Mouse (Mus musculus) hindbrain, embryonic 15.5 days (tissue): ENCODE measurements around the gene 4930469K13Rik. TPM values are rescaled to one million over a fixed set of nuclear protein-coding genes. Genes with fewer than 3 reads are reported as not detected.

Experiments used
- ATAC-seq: fragments of 200-750 bp; cut with Nextera tagmentation; 2 replicates; pipeline ENCODE4 v1.8.0; 2017; ENCODE audit warnings: low read depth, moderate number of reproducible peaks, moderate TSS enrichment; ENCODE audit not compliant: low FRiP score
- H3K27ac ChIP-seq: fragments of 300-500 bp; sonication (generic); replicated peaks from 2 replicates; pipeline ENCODE4 v1.5.1; 2015; ENCODE audit warnings: mild to moderate bottlenecking, inconsistent platforms
- H3K27me3 ChIP-seq: fragments of 300-500 bp; sonication (generic); 2 replicates; pipeline ENCODE4 v1.6.1; 2015; ENCODE audit warnings: control low read depth, inconsistent platforms
- H3K36me3 ChIP-seq: fragments of 300-500 bp; sonication (generic); 2 replicates; pipeline ENCODE4 v1.6.1; 2015; ENCODE audit warnings: control low read depth, inconsistent platforms
- H3K4me1 ChIP-seq: fragments of 300-500 bp; sonication (generic); replicated peaks from 2 replicates; pipeline ENCODE4 v1.6.1; 2015; ENCODE audit warnings: control low read depth, inconsistent platforms
- H3K4me2 ChIP-seq: fragments of 300-500 bp; sonication (generic); 2 replicates; pipeline ENCODE4 v1.6.1; 2015; ENCODE audit warnings: moderate library complexity, mild to moderate bottlenecking, inconsistent platforms
- H3K4me3 ChIP-seq: fragments of 300-500 bp; sonication (generic); 2 replicates; pipeline ENCODE4 v1.5.1; 2015; ENCODE audit warnings: mild to moderate bottlenecking, inconsistent platforms
- H3K9ac ChIP-seq: fragments of 300-500 bp; sonication (generic); 2 replicates; pipeline ENCODE4 v1.6.1; 2015; ENCODE audit warnings: inconsistent platforms
- H3K9me3 ChIP-seq: fragments of 300-500 bp; sonication (generic); 2 replicates; pipeline ENCODE4 v1.6.1; 2016; ENCODE audit warnings: control low read depth, inconsistent platforms
- WGBS: fragments of 180-500 bp; shearing (Covaris S2); methylation state at CpG from one replicate; pipeline ENCODE4 v1.1.7; 2015; 5-methylcytosine and 5-hydroxymethylcytosine counted together
- polyA plus RNA-seq: library from polyadenylated mRNA; unstranded; fragments of >200 nt; fragmentation: Nextera tagmentation; extraction: Ambion mirVana; gene quantifications from 2 replicates; pipeline ENCODE4 v1.2.1, GENCODE M21; 2015

The 4930469K13Rik gene
- polyA plus RNA-seq, 1 experiment from 2014 or later, result 8.5 TPM

- H3K27me3 ChIP-seq, result no peaks in the 10 kb centered on the region
- H3K4me2 ChIP-seq, result no peak overlapping the region
- no peak overlapping the region for H3K27ac ChIP-seq
- H3K36me3 ChIP-seq, result no peaks in the 10 kb centered on the region
- H3K4me3 ChIP-seq, result no peak overlapping the region
- ATAC-seq, result no peak
- WGBS, result 63% methylated on average over 4 of the region's 4 CpGs
- no peaks in the 10 kb centered on the region for H3K4me1 ChIP-seq
- no peak overlapping the region for H3K9ac ChIP-seq
- H3K9me3 ChIP-seq, result no peaks in the 10 kb centered on the region
Observed at GRCm38 (mm10) chr11:33944067-33944785, 154.1 kb downstream of the 4930469K13Rik start.

- no peak overlapping the region for H3K9ac ChIP-seq
- H3K27ac ChIP-seq, result no peak overlapping the region
- no peaks in the 10 kb centered on the region for H3K36me3 ChIP-seq
- WGBS, result 79% methylated on average over 1 of the region's 1 CpGs
- no peaks in the 10 kb centered on the region for H3K9me3 ChIP-seq
- no peak for ATAC-seq
- H3K4me3 ChIP-seq, result no peak overlapping the region
- no peaks in the 10 kb centered on the region for H3K27me3 ChIP-seq
- peaks cover 3% of the 10 kb centered on the region; the same call in 1 of the 2 replicates for H3K4me1 ChIP-seq
- no peak overlapping the region for H3K4me2 ChIP-seq
Observed at GRCm38 (mm10) chr11:33943565-33943964, 154.8 kb downstream of the 4930469K13Rik start.

- ATAC-seq, result no peak
- no peak overlapping the region for H3K4me2 ChIP-seq
- no peak overlapping the region for H3K4me3 ChIP-seq
- no peaks in the 10 kb centered on the region for H3K9me3 ChIP-seq
- H3K4me1 ChIP-seq, result peaks cover 3% of the 10 kb centered on the region; the same call in 1 of the 2 replicates
- no peak overlapping the region for H3K27ac ChIP-seq
- H3K27me3 ChIP-seq, result no peaks in the 10 kb centered on the region
- H3K36me3 ChIP-seq, result no peaks in the 10 kb centered on the region
- 97% methylated on average over 4 of the region's 4 CpGs for WGBS
- H3K9ac ChIP-seq, result no peak overlapping the region
Observed at GRCm38 (mm10) chr11:33939456-33940113, 158.8 kb downstream of the 4930469K13Rik start.

- no peaks in the 10 kb centered on the region for H3K27me3 ChIP-seq
- H3K9ac ChIP-seq, result no peak overlapping the region
- no peaks in the 10 kb centered on the region for H3K9me3 ChIP-seq
- H3K4me1 ChIP-seq, result peaks cover 3% of the 10 kb centered on the region; the same call in 1 of the 2 replicates
- no peak for ATAC-seq
- no peak overlapping the region for H3K4me2 ChIP-seq
- H3K27ac ChIP-seq, result no peak overlapping the region
- no peaks in the 10 kb centered on the region for H3K36me3 ChIP-seq
- no peak overlapping the region for H3K4me3 ChIP-seq
- WGBS, result 49% methylated on average over 7 of the region's 7 CpGs
Observed at GRCm38 (mm10) chr11:33938561-33939274, 159.6 kb downstream of the 4930469K13Rik start.

GRCm38 (mm10) chr11:33937641-33938040, 160.7 kb downstream of the 4930469K13Rik start:
- ATAC-seq, result no peak
- Histone ChIP-seq H3K27ac (no peak overlapping the region), H3K9me3 (no peaks in the 10 kb centered on the region), H3K4me2 (no peak overlapping the region), H3K4me3 (no peak overlapping the region), H3K36me3 (no peaks in the 10 kb centered on the region), H3K9ac (no peak overlapping the region), H3K27me3 (no peaks in the 10 kb centered on the region), H3K4me1 (peaks cover 3% of the 10 kb centered on the region; the same call in 1 of the 2 replicates)
- WGBS, result 91% methylated on average over 8 of the region's 8 CpGs

- ATAC-seq, result no peak
- no peaks in the 10 kb centered on the region for H3K9me3 ChIP-seq
- H3K36me3 ChIP-seq, result no peaks in the 10 kb centered on the region
- H3K27ac ChIP-seq, result no peak overlapping the region
- WGBS, result 65% methylated on average over 9 of the region's 9 CpGs
- H3K9ac ChIP-seq, result no peak overlapping the region
- H3K4me3 ChIP-seq, result no peak overlapping the region
- no peaks in the 10 kb centered on the region for H3K27me3 ChIP-seq
- H3K4me1 ChIP-seq, result peaks cover 3% of the 10 kb centered on the region; the same call in 1 of the 2 replicates
- no peak overlapping the region for H3K4me2 ChIP-seq
Observed at GRCm38 (mm10) chr11:33934286-33934685, 164.1 kb downstream of the 4930469K13Rik start.

GRCm38 (mm10) chr11:33932386-33933111, 165.8 kb downstream of the 4930469K13Rik start:
- Histone ChIP-seq H3K4me2 (no peak overlapping the region), H3K27me3 (no peaks in the 10 kb centered on the region), H3K4me3 (no peak overlapping the region), H3K27ac (no peak overlapping the region), H3K4me1 (peaks cover 3% of the 10 kb centered on the region; the same call in 1 of the 2 replicates), H3K36me3 (no peaks in the 10 kb centered on the region), H3K9ac (no peak overlapping the region), H3K9me3 (no peaks in the 10 kb centered on the region)
- whole genome bisulfite sequencing, result 69% methylated on average over 18 of the region's 18 CpGs
- no peak for ATAC-seq

- Histone ChIP-seq H3K4me1 (peaks cover 5% of the 10 kb centered on the region; the same call in 1 of the 2 replicates), H3K4me3 (no peak overlapping the region), H3K9ac (no peak overlapping the region), H3K9me3 (no peaks in the 10 kb centered on the region), H3K36me3 (no peaks in the 10 kb centered on the region), H3K27me3 (no peaks in the 10 kb centered on the region), H3K4me2 (no peak overlapping the region), H3K27ac (no peak overlapping the region)
- WGBS, result 23% methylated on average over 8 of the region's 10 CpGs
- no peak for ATAC-seq
Observed at GRCm38 (mm10) chr11:33931836-33932385, 166.4 kb downstream of the 4930469K13Rik start.

GRCm38 (mm10) chr11:33929412-33929811, 168.9 kb downstream of the 4930469K13Rik start:
- Histone ChIP-seq H3K9me3 (no peaks in the 10 kb centered on the region), H3K4me3 (no peak overlapping the region)
- ATAC-seq, result no peak

GRCm38 (mm10) chr11:33928658-33929057, 169.7 kb downstream of the 4930469K13Rik start:
- H3K4me3 ChIP-seq, result no peak overlapping the region
- no peak overlapping the region for H3K4me2 ChIP-seq
- WGBS, result 45% methylated on average over 7 of the region's 7 CpGs
- H3K36me3 ChIP-seq, result no peaks in the 10 kb centered on the region
- H3K9ac ChIP-seq, result no peak overlapping the region
- H3K4me1 ChIP-seq, result peaks cover 16% of the 10 kb centered on the region
- no peaks in the 10 kb centered on the region for H3K27me3 ChIP-seq
- H3K9me3 ChIP-seq, result no peaks in the 10 kb centered on the region
- H3K27ac ChIP-seq, result no peak overlapping the region
- ATAC-seq, result peak; percentile 29; the same call in 1 of the 2 replicates

More at GRCm38 (mm10) chr11:33929412-33929811, 168.9 kb downstream of the 4930469K13Rik start:
- H3K27me3 ChIP-seq, result no peaks in the 10 kb centered on the region
- 61% methylated on average over 11 of the region's 11 CpGs for WGBS
- peaks cover 16% of the 10 kb centered on the region for H3K4me1 ChIP-seq
- H3K27ac ChIP-seq, result no peak overlapping the region
- no peaks in the 10 kb centered on the region for H3K36me3 ChIP-seq
- no peak overlapping the region for H3K4me2 ChIP-seq
- H3K9ac ChIP-seq, result no peak overlapping the region

- WGBS, result 70% methylated on average over 4 of the region's 4 CpGs
- Histone ChIP-seq H3K4me2 (no peak overlapping the region), H3K27me3 (no peaks in the 10 kb centered on the region), H3K27ac (no peak overlapping the region), H3K9me3 (no peaks in the 10 kb centered on the region), H3K4me1 (peaks cover 16% of the 10 kb centered on the region), H3K36me3 (no peaks in the 10 kb centered on the region), H3K4me3 (no peak overlapping the region), H3K9ac (no peak overlapping the region)
- ATAC-seq, result 0 out of 2 replicates have a peak, but pooled peaks have one; percentile 20
Observed at GRCm38 (mm10) chr11:33927836-33928235, 170.5 kb downstream of the 4930469K13Rik start.
